Mouse (Mus musculus) midbrain, embryonic 14.5 days (tissue): ENCODE data around the gene Hoxa5. TPM values are rescaled to one million over a fixed set of nuclear protein-coding genes. Genes with fewer than 3 reads are reported as not detected.

Source experiments
- ATAC-seq: fragments of 200-750 bp; cut with Nextera tagmentation; 2 replicates; pipeline ENCODE4 v1.8.0; 2017; ENCODE audit warnings: moderate number of reproducible peaks, moderate library complexity; ENCODE audit not compliant: low FRiP score, low TSS enrichment
- DNase-seq: peaks from one replicate; pipeline ENCODE4 v3.0.0-alpha.2; 2015
- H3K27ac ChIP-seq: fragments of 300-500 bp; sonication (generic); replicated peaks from 2 replicates; pipeline ENCODE4 v1.5.1; 2014; ENCODE audit warnings: mild to moderate bottlenecking, low read depth, low read length, moderate library complexity
- H3K27me3 ChIP-seq: fragments of 300-500 bp; sonication (generic); 2 replicates; pipeline ENCODE4 v1.6.1; 2014; ENCODE audit warnings: low read length, control low read depth, mixed read lengths; ENCODE audit not compliant: control insufficient read depth, insufficient read depth
- H3K36me3 ChIP-seq: fragments of 300-500 bp; sonication (generic); 2 replicates; pipeline ENCODE4 v1.6.1; 2014; ENCODE audit warnings: low read length, control low read depth; ENCODE audit not compliant: control insufficient read depth, insufficient read depth
- H3K4me1 ChIP-seq: fragments of 300-500 bp; sonication (generic); 2 replicates; pipeline ENCODE4 v1.6.1; 2014; ENCODE audit warnings: mild to moderate bottlenecking, antibody characterized with exemption, low read length, control low read depth; ENCODE audit not compliant: control insufficient read depth, insufficient read depth
- H3K4me2 ChIP-seq: fragments of 300-500 bp; sonication (generic); 2 replicates; pipeline ENCODE4 v1.6.1; 2014; ENCODE audit warnings: mild to moderate bottlenecking, low read length, moderate library complexity
- H3K4me3 ChIP-seq: fragments of 300-500 bp; sonication (generic); replicated peaks from 2 replicates; pipeline ENCODE4 v1.5.1; 2014; ENCODE audit warnings: low read depth, low read length
- H3K9ac ChIP-seq: fragments of 300-500 bp; sonication (generic); replicated peaks from 2 replicates; pipeline ENCODE4 v1.6.1; 2014; ENCODE audit warnings: mild to moderate bottlenecking, low read length, moderate library complexity
- H3K9me3 ChIP-seq: fragments of 300-500 bp; sonication (generic); 2 replicates; pipeline ENCODE4 v1.6.1; 2016; ENCODE audit warnings: low read length, control low read depth, mixed read lengths; ENCODE audit not compliant: control insufficient read depth
- WGBS: fragments of 180-500 bp; shearing (Covaris S2); extraction: QIAGEN DNeasy Blood & Tissue Kit; methylation state at CpG from one replicate; pipeline ENCODE4 v1.1.7; 2014; 5-methylcytosine and 5-hydroxymethylcytosine counted together
- polyA plus RNA-seq: library from polyadenylated mRNA; unstranded; fragments of >200 nt; fragmentation: Nextera tagmentation; extraction: Ambion mirVana; gene quantifications from 2 replicates; pipeline ENCODE4 v1.2.1, GENCODE M21; 2014

Hoxa5 gene
- polyA plus RNA-seq, 1 experiment from 2014 or later = not detected

- Histone ChIP-seq H3K36me3 (no peaks in the 10 kb centered on the region), H3K9me3 (no peaks in the 10 kb centered on the region), H3K4me3 (no peak within 1 kb of the TSS), H3K27me3 (peaks cover 98% of the 10 kb centered on the region), H3K27ac (no peak within 1 kb of the TSS), H3K4me2 (no peak within 1 kb of the TSS), H3K4me1 (0 out of 2 replicates have a peak, but pooled peaks cover 3% of the 10 kb centered on the region), H3K9ac (no peak within 1 kb of the TSS)
- 3% methylated on average over 38 of the region's 38 CpGs for WGBS
- ATAC-seq (no peak), DNase-seq (no peak)
Measured at GRCm38 (mm10) chr6:52213119-52213986, 9.0 kb upstream of the Hoxa5 start, which contains the start of the genes Hoxa3 and Gm28308. Gene Hoxa3 (minus strand): TSS chr6:52213336. Gene Gm28308 (minus strand): TSS chr6:52213339.

- no peak overlapping the region for H3K4me2 ChIP-seq
- H3K27ac ChIP-seq = no peak overlapping the region
- no peaks in the 10 kb centered on the region for H3K36me3 ChIP-seq
- H3K4me3 ChIP-seq = no peak overlapping the region
- 0 out of 2 replicates have a peak, but pooled peaks cover 3% of the 10 kb centered on the region for H3K4me1 ChIP-seq
- WGBS = 3% methylated on average over 22 of the region's 22 CpGs
- ATAC-seq (no peak), DNase-seq (no peak)
- H3K9me3 ChIP-seq = no peaks in the 10 kb centered on the region
- peaks cover 99% of the 10 kb centered on the region for H3K27me3 ChIP-seq
- H3K9ac ChIP-seq = no peak overlapping the region
Measured at GRCm38 (mm10) chr6:52212556-52213118, 8.2 kb upstream of the Hoxa5 start.

- Histone ChIP-seq H3K36me3 (no peaks in the 10 kb centered on the region), H3K27ac (no peak overlapping the region), H3K4me2 (no peak overlapping the region), H3K9me3 (no peaks in the 10 kb centered on the region), H3K4me3 (no peak overlapping the region), H3K9ac (no peak overlapping the region), H3K4me1 (0 out of 2 replicates have a peak, but pooled peaks cover under 1% of the 10 kb centered on the region), H3K27me3 (peaks cover 99% of the 10 kb centered on the region)
- WGBS = 7% methylated on average over 13 of the region's 13 CpGs
- ATAC-seq (no peak), DNase-seq (no peak)
Measured at GRCm38 (mm10) chr6:52211961-52212360, 7.6 kb upstream of the Hoxa5 start.

- Histone ChIP-seq H3K4me3 (no peak overlapping the region), H3K4me1 (no peaks in the 10 kb centered on the region), H3K36me3 (no peaks in the 10 kb centered on the region), H3K9ac (no peak overlapping the region), H3K4me2 (no peak overlapping the region), H3K27me3 (peaks cover 99% of the 10 kb centered on the region), H3K9me3 (no peaks in the 10 kb centered on the region), H3K27ac (no peak overlapping the region)
- DNase-seq = peak; percentile 91
- under 1% methylated on average over 37 of the region's 37 CpGs for WGBS
- no peak for ATAC-seq
Measured at GRCm38 (mm10) chr6:52211170-52211935, 7.0 kb upstream of the Hoxa5 start.

GRCm38 (mm10) chr6:52209685-52210046, 5.3 kb upstream of the Hoxa5 start:
- no peaks in the 10 kb centered on the region for H3K9me3 ChIP-seq
- ATAC-seq (no peak), DNase-seq (no peak)
- peaks cover 99% of the 10 kb centered on the region for H3K27me3 ChIP-seq
- 6% methylated on average over 12 of the region's 12 CpGs for WGBS
- H3K4me1 ChIP-seq = no peaks in the 10 kb centered on the region
- no peak overlapping the region for H3K9ac ChIP-seq
- no peak overlapping the region for H3K4me3 ChIP-seq
- H3K4me2 ChIP-seq = no peak overlapping the region
- no peaks in the 10 kb centered on the region for H3K36me3 ChIP-seq
- H3K27ac ChIP-seq = no peak overlapping the region

- Histone ChIP-seq H3K27ac (no peak overlapping the region), H3K9me3 (no peaks in the 10 kb centered on the region), H3K4me2 (no peak overlapping the region), H3K27me3 (peaks cover 99% of the 10 kb centered on the region), H3K4me3 (no peak overlapping the region), H3K4me1 (no peaks in the 10 kb centered on the region), H3K36me3 (no peaks in the 10 kb centered on the region), H3K9ac (no peak overlapping the region)
- no peak for DNase-seq
- WGBS = 2% methylated on average over 18 of the region's 18 CpGs
- ATAC-seq = no peak
Measured at GRCm38 (mm10) chr6:52208868-52209684, 4.7 kb upstream of the Hoxa5 start.

- Histone ChIP-seq H3K4me3 (no peak within 1 kb of the TSS), H3K36me3 (no peaks in the 10 kb centered on the region), H3K9ac (no peak within 1 kb of the TSS), H3K4me1 (no peaks in the 10 kb centered on the region), H3K9me3 (no peaks in the 10 kb centered on the region), H3K4me2 (no peak within 1 kb of the TSS), H3K27ac (no peak within 1 kb of the TSS), H3K27me3 (peaks cover 99% of the 10 kb centered on the region)
- no peak for DNase-seq
- 2% methylated on average over 44 of the region's 47 CpGs for WGBS
- no peak for ATAC-seq
Measured at GRCm38 (mm10) chr6:52208072-52208867, 3.9 kb upstream of the Hoxa5 start, which contains the start of gene Hoxa6. Gene Hoxa6 (minus strand): TSS chr6:52208722.

GRCm38 (mm10) chr6:52207684-52207976, 3.2 kb upstream of the Hoxa5 start:
- Histone ChIP-seq H3K4me3 (no peak overlapping the region), H3K9ac (no peak overlapping the region), H3K4me1 (no peaks in the 10 kb centered on the region), H3K27ac (no peak overlapping the region), H3K4me2 (no peak overlapping the region), H3K27me3 (peaks cover 99% of the 10 kb centered on the region), H3K9me3 (no peaks in the 10 kb centered on the region), H3K36me3 (no peaks in the 10 kb centered on the region)
- no peak for ATAC-seq
- DNase-seq = no peak
